Mouse (Mus musculus): ENCODE data around the gene Gna14.

GRCm38 (mm10) chr19:16450824-16451223, 15.3 kb downstream of the Gna14 start:
- no peak for TF ChIP-seq POLR2A (IDR thresholded peaks at IDR 0.05; ENCODE audit: control insufficient read depth, extremely low read depth, insufficient read depth, low read length, poor library complexity)
- TF ChIP-seq CTCF (IDR thresholded peaks at IDR 0.05; ENCODE audit: borderline replicate concordance, control insufficient read depth, extremely low read depth, insufficient read depth, low read length, poor library complexity), result no peak
